Mouse (Mus musculus) Patski (cell line): Measurements from ENCODE around the gene Ppp1r35. TPM values are rescaled to one million over a fixed set of nuclear protein-coding genes. Genes with fewer than 3 reads are reported as not detected.

Experiments used
- ATAC-seq: fragments of 100-300 bp; one replicate; pipeline ENCODE4 v1.8.0; 2021
- CTCF ChIA-PET: fragments of 350-600 bp; sonication (Branson Sonifier 250); formaldehyde crosslinking; loops from one replicate; lab custom pipeline; 2022; ENCODE audit warnings: inconsistent platforms; lab: Charles Lee
- POLR2A ChIA-PET: fragments of 350-600 bp; sonication (Branson Sonifier 250); formaldehyde crosslinking; loops from one replicate; lab custom pipeline; 2022; ENCODE audit warnings: antibody characterized with exemption, inconsistent platforms; lab: Charles Lee
- DNase-seq: peaks from one replicate; pipeline ENCODE4 v3.0.0-alpha.2; 2011; ENCODE audit warnings: low read depth, low spot score
- H3K27me3 ChIP-seq: fragments of 371-371 bp; one replicate; pipeline ENCODE4 v1.5.1; 2021
- CTCF ChIP-seq: fragments of 100-300 bp; IDR thresholded peaks from one replicate; pipeline ENCODE4 v1.5.1; 2021
- in situ Hi-C: fragments of 300-500 bp; cut with MboI; formaldehyde crosslinking; loops from 3 replicates; pipeline ENCODE4 v1.11.1; 2018; ENCODE audit warnings: low pct_unique_long_range_greater_than_20kb, mixed read lengths
- polyA plus RNA-seq: library from polyadenylated mRNA; unstranded; gene quantifications from one replicate; pipeline ENCODE4 v1.2.3, GENCODE M21; 2021

Ppp1r35 gene
- polyA plus RNA-seq, 1 experiment from 2014 or later: 36.7 TPM

- H3K27me3 ChIP-seq: no peaks in the 10 kb centered on the region
- in situ Hi-C loops: loop anchor here (5.0 kb wide), 2 partner anchors 112 to 232 kb away; partner anchors contain the start of genes Epo and Gnb2
- ATAC-seq (no peak), DNase-seq (no peak)
- no peak for TF ChIP-seq CTCF
- POLR2A ChIA-PET: interaction anchor here (1.1 kb wide), 1 partner anchor 105 kb away, joined by 3 read pairs; no protein-coding TSS in a partner anchor
- CTCF ChIA-PET: interaction anchor here (0.9 kb wide), 1 partner anchor 14 kb away, joined by 3 read pairs; the partner anchor contains the start of gene Ppp1r35
Observed at GRCm38 (mm10) chr5:137764609-137765340, 13.9 kb upstream of the Ppp1r35 start.

- DNase-seq (no peak), ATAC-seq (no peak)
- in situ Hi-C loops: no loop called here
- TF ChIP-seq CTCF: peak; percentile 68
- H3K27me3 ChIP-seq: no peaks in the 10 kb centered on the region
- ChIA-PET POLR2A (no interaction called here), CTCF (interaction anchor here (1.0 kb wide), 1 partner anchor 17 kb away, joined by 3 read pairs; no protein-coding TSS in a partner anchor)
Observed at GRCm38 (mm10) chr5:137766270-137766669, 12.4 kb upstream of the Ppp1r35 start.

GRCm38 (mm10) chr5:137768475-137768874 lies 10.2 kb upstream of the Ppp1r35 start:
- ATAC-seq: no peak
- no peaks in the 10 kb centered on the region for H3K27me3 ChIP-seq
- ChIA-PET CTCF (interaction anchor here (0.7 kb wide), 1 partner anchor 199 kb away, joined by 3 read pairs; no protein-coding TSS in a partner anchor), POLR2A (no interaction called here)
- no peak for DNase-seq
- no peak for TF ChIP-seq CTCF
- in situ Hi-C loops: no loop called here

GRCm38 (mm10) chr5:137770709-137771108 lies 7.9 kb upstream of the Ppp1r35 start:
- ChIA-PET POLR2A (interaction anchor here (0.6 kb wide), 1 partner anchor 326 kb away, joined by 3 read pairs; no protein-coding TSS in a partner anchor), CTCF (interaction anchor here (1.1 to 2.1 kb wide), 3 partner anchors 11 to 24 kb away, joined by 3 to 11 read pairs (median 3); no protein-coding TSS in a partner anchor)
- ATAC-seq (no peak), DNase-seq (no peak)
- no peak for TF ChIP-seq CTCF
- H3K27me3 ChIP-seq: no peaks in the 10 kb centered on the region
- in situ Hi-C loops: no loop called here

- DNase-seq (no peak), ATAC-seq (no peak)
- no peak for TF ChIP-seq CTCF
- ChIA-PET POLR2A (interaction anchor here (0.7 kb wide), 1 partner anchor 606 kb away, joined by 3 read pairs; no protein-coding TSS in a partner anchor), CTCF (interaction anchor here (2.0 to 3.4 kb wide), 2 partner anchors 11 to 13 kb away, joined by 7 to 12 read pairs; no protein-coding TSS in a partner anchor)
- in situ Hi-C loops: no loop called here
- H3K27me3 ChIP-seq: no peaks in the 10 kb centered on the region
Observed at GRCm38 (mm10) chr5:137772755-137773154, 5.9 kb upstream of the Ppp1r35 start.

- in situ Hi-C loops: loop anchor here (25.0 kb wide), 1 partner anchor 1237 kb away; no protein-coding TSS in a partner anchor
- DNase-seq (no peak), ATAC-seq (no peak)
- H3K27me3 ChIP-seq: no peaks in the 10 kb centered on the region
- CTCF ChIA-PET: interaction anchor here (1.0 kb wide), 1 partner anchor 16 kb away, joined by 3 read pairs; no protein-coding TSS in a partner anchor
- POLR2A ChIA-PET: interaction anchor here (0.6 kb wide), 1 partner anchor 8 kb away, joined by 3 read pairs; no protein-coding TSS in a partner anchor
- no peak for TF ChIP-seq CTCF
Observed at GRCm38 (mm10) chr5:137775587-137776290, 2.9 kb upstream of the Ppp1r35 start.

- in situ Hi-C loops: loop anchor here (25.0 kb wide), 1 partner anchor 1236 kb away; no protein-coding TSS in a partner anchor
- peak; percentile 51 for DNase-seq
- ATAC-seq: peak; percentile 37
- ChIA-PET POLR2A (no interaction called here), CTCF (interaction anchor here (1.0 kb wide), 1 partner anchor 17 kb away, joined by 3 read pairs; no protein-coding TSS in a partner anchor)
- H3K27me3 ChIP-seq: no peaks in the 10 kb centered on the region
- TF ChIP-seq CTCF: no peak
Observed at GRCm38 (mm10) chr5:137776408-137776918, 2.2 kb upstream of the Ppp1r35 start.

GRCm38 (mm10) chr5:137777267-137777845 lies 1.3 kb upstream of the Ppp1r35 start:
- no peak for ATAC-seq
- no peak for TF ChIP-seq CTCF
- in situ Hi-C loops: loop anchor here (25.0 kb wide), 1 partner anchor 1235 kb away; no protein-coding TSS in a partner anchor
- ChIA-PET POLR2A (interaction anchor here (0.6 kb wide), 1 partner anchor 25 kb away, joined by 3 read pairs; no protein-coding TSS in a partner anchor), CTCF (interaction anchor here (1.0 kb wide), 1 partner anchor 18 kb away, joined by 3 read pairs; no protein-coding TSS in a partner anchor)
- DNase-seq: no peak
- no peaks in the 10 kb centered on the region for H3K27me3 ChIP-seq

GRCm38 (mm10) chr5:137779053-137779933 lies 644 bp downstream of the Ppp1r35 start:
- DNase-seq (no peak), ATAC-seq (peak; percentile 34)
- no peaks in the 10 kb centered on the region for H3K27me3 ChIP-seq
- in situ Hi-C loops: loop anchor here (25.0 kb wide), 1 partner anchor 1233 kb away; no protein-coding TSS in a partner anchor
- no peak for TF ChIP-seq CTCF
- CTCF ChIA-PET: interaction anchor here (1.0 to 1.6 kb wide), 2 partner anchors 15 to 19 kb away, joined by 3 read pairs; no protein-coding TSS in a partner anchor
- POLR2A ChIA-PET: interaction anchor here (0.7 kb wide), 1 partner anchor 122 kb away, joined by 3 read pairs; no protein-coding TSS in a partner anchor
